Mouse (Mus musculus): ENCODE measurements around the gene 1810046K07Rik. TPM values are rescaled to one million over a fixed set of nuclear protein-coding genes. Genes with fewer than 3 reads are reported as not detected.

1810046K07Rik gene
- polyA plus RNA-seq, 1 experiment: not detected

DNA sequence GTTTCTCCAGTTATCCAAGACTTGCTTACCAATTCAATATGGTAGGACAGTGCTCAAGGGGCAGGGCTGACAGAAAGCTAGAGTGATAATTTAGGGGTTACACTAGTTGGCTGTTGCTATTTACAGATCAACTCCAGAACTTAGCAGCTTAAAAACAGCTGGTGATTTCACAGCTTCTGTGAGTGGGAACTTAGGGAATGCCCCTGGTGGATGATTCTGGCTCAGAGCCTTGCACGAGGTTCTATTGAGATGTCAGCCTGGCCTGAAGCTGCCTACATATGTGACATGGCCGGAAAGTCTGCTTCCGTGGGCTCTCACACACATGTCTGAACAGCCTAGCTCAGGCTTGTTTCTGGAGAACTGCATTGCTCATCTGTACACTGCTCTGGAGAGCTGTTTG lies 24.8 kb upstream of the 1810046K07Rik start:
- H3K4me3 ChIP-seq: no peak overlapping the region

DNA sequence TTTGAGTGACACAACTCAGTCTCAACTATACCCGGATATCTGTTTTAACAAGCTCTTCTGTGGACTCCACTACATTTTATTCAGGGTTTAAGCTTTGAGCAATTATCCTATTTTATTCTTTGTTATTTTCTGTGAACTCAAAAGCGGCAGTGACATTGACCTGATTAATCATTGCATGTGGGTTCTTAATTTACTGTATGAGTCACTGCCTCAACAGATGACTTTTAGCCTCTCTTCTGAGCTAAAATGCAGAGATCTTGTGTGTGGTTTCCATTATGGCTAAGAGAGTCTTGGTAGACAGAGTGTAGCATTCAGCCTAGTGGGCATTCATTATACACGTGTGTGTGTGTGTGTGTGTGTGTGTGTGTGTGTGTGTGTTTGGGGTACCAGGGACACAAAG lies 24.2 kb upstream of the 1810046K07Rik start:
- Histone ChIP-seq H3ac (ENCODE audit: control insufficient read depth, insufficient read length) (no peak overlapping the region), H3K79me2 (ENCODE audit: control insufficient read depth, insufficient read depth) (no peaks in the 10 kb centered on the region), H3K27me3 (ENCODE audit: control insufficient read depth, insufficient read depth, insufficient read length) (peaks cover 15% of the 10 kb centered on the region), H3K4me2 (ENCODE audit: low read depth) (no peak overlapping the region), H3K36me3 (ENCODE audit: control insufficient read depth, insufficient read depth) (no peaks in the 10 kb centered on the region), H3K4me3 (no peak overlapping the region)
- TF ChIP-seq MAX (IDR thresholded peaks at IDR 0.05; ENCODE audit: low read depth): no peak
- no peak for TF ChIP-seq SRF (IDR thresholded peaks at IDR 0.05; ENCODE audit: control insufficient read depth, insufficient read length, low read depth)
- TF ChIP-seq REST (IDR thresholded peaks at IDR 0.05; ENCODE audit: insufficient read depth, insufficient read length): no peak
- TF ChIP-seq POLR2A (IDR thresholded peaks at IDR 0.05; ENCODE audit: insufficient read length, low read depth): no peak
- no peak for TF ChIP-seq E2F4 (IDR thresholded peaks at IDR 0.05; ENCODE audit: insufficient read depth)
- no peak for TF ChIP-seq POLR2AphosphoS2 (IDR thresholded peaks at IDR 0.05; ENCODE audit: insufficient read length, low read depth)
- TF ChIP-seq MYOG (IDR thresholded peaks at IDR 0.05; ENCODE audit: control insufficient read depth in 1 of 3, insufficient read depth in 1 of 3, insufficient read length in 2 of 3, low read depth in 2 of 3): no peak
- TF ChIP-seq MYOD1 (IDR thresholded peaks at IDR 0.05; ENCODE audit: control insufficient read depth in 1 of 3, insufficient read length in 2 of 3, low read depth in 2 of 3): no peak
- TF ChIP-seq CEBPB (IDR thresholded peaks at IDR 0.05; ENCODE audit: insufficient read depth, poor library complexity, severe bottlenecking): no peak
- no peak for TF ChIP-seq USF1 (IDR thresholded peaks at IDR 0.05; ENCODE audit: low read depth)
- no peak for TF ChIP-seq TCF12 (IDR thresholded peaks at IDR 0.05; ENCODE audit: insufficient read depth, poor library complexity, severe bottlenecking)
- TF ChIP-seq TCF3 (IDR thresholded peaks at IDR 0.05; ENCODE audit: insufficient read length, low read depth): no peak

More for the DNA sequence above, 24.8 kb upstream of the 1810046K07Rik start:
- Histone ChIP-seq H3K36me3 (ENCODE audit: control insufficient read depth, insufficient read depth) (no peaks in the 10 kb centered on the region), H3K27me3 (ENCODE audit: control insufficient read depth, insufficient read depth, insufficient read length) (peaks cover 15% of the 10 kb centered on the region), H3K4me2 (ENCODE audit: low read depth) (no peak overlapping the region), H3K79me2 (ENCODE audit: control insufficient read depth, insufficient read depth) (no peaks in the 10 kb centered on the region), H3ac (ENCODE audit: control insufficient read depth, insufficient read length) (no peak overlapping the region)
- TF ChIP-seq MYOD1 (IDR thresholded peaks at IDR 0.05; ENCODE audit: control insufficient read depth in 1 of 3, insufficient read length in 2 of 3, low read depth in 2 of 3) (no peak), TCF3 (IDR thresholded peaks at IDR 0.05; ENCODE audit: insufficient read length, low read depth) (no peak), MAX (IDR thresholded peaks at IDR 0.05; ENCODE audit: low read depth) (no peak), SRF (IDR thresholded peaks at IDR 0.05; ENCODE audit: control insufficient read depth, insufficient read length, low read depth) (no peak), POLR2AphosphoS2 (IDR thresholded peaks at IDR 0.05; ENCODE audit: insufficient read length, low read depth) (no peak), POLR2A (IDR thresholded peaks at IDR 0.05; ENCODE audit: insufficient read length, low read depth) (no peak), E2F4 (IDR thresholded peaks at IDR 0.05; ENCODE audit: insufficient read depth) (no peak), CEBPB (IDR thresholded peaks at IDR 0.05; ENCODE audit: insufficient read depth, poor library complexity, severe bottlenecking) (no peak), TCF12 (IDR thresholded peaks at IDR 0.05; ENCODE audit: insufficient read depth, poor library complexity, severe bottlenecking) (no peak), MYOG (IDR thresholded peaks at IDR 0.05; ENCODE audit: control insufficient read depth in 1 of 3, insufficient read depth in 1 of 3, insufficient read length in 2 of 3, low read depth in 2 of 3) (no peak), REST (IDR thresholded peaks at IDR 0.05; ENCODE audit: insufficient read depth, insufficient read length) (no peak), USF1 (IDR thresholded peaks at IDR 0.05; ENCODE audit: low read depth) (no peak)

DNA sequence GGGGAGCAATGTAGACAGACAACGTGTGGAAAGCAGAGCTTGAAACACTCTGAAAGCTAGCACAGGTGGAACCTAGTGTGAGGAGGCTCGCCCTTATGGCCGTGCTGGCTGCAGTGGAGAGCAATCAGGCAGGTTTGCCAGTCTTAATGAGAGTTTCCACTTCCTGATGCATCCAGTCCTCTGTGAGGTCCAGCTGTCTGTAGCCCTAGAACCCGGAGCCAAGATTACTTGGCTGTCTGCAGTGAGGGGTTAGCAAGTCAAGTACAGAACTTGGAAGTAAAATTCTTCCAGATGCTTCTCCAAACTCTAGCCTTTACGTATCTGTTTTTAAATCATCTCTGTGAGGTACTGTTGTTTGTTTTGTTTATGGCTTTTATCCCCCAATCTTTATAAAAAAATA lies 20.7 kb upstream of the 1810046K07Rik start:
- no peaks in the 10 kb centered on the region for H3K79me2 ChIP-seq (ENCODE audit: control insufficient read depth, insufficient read depth)
- peaks cover 6% of the 10 kb centered on the region for H3K27me3 ChIP-seq (ENCODE audit: control insufficient read depth, insufficient read depth, insufficient read length)
- no peak overlapping the region for H3K4me2 ChIP-seq (ENCODE audit: low read depth)
- H3ac ChIP-seq (ENCODE audit: control insufficient read depth, insufficient read length): no peak overlapping the region
- no peak for TF ChIP-seq POLR2A (IDR thresholded peaks at IDR 0.05; ENCODE audit: insufficient read length, low read depth)
- TF ChIP-seq TCF12 (IDR thresholded peaks at IDR 0.05; ENCODE audit: insufficient read depth, poor library complexity, severe bottlenecking): no peak
- no peak for TF ChIP-seq MYOD1 (IDR thresholded peaks at IDR 0.05; ENCODE audit: control insufficient read depth in 1 of 3, insufficient read length in 2 of 3, low read depth in 2 of 3)
- no peak for TF ChIP-seq CEBPB (IDR thresholded peaks at IDR 0.05; ENCODE audit: insufficient read depth, poor library complexity, severe bottlenecking)
- TF ChIP-seq POLR2AphosphoS2 (IDR thresholded peaks at IDR 0.05; ENCODE audit: insufficient read length, low read depth): no peak
- TF ChIP-seq REST (IDR thresholded peaks at IDR 0.05; ENCODE audit: insufficient read depth, insufficient read length): no peak
- TF ChIP-seq USF1 (IDR thresholded peaks at IDR 0.05; ENCODE audit: low read depth): no peak
- no peak for TF ChIP-seq MAX (IDR thresholded peaks at IDR 0.05; ENCODE audit: low read depth)
- no peak for TF ChIP-seq SRF (IDR thresholded peaks at IDR 0.05; ENCODE audit: control insufficient read depth, insufficient read length, low read depth)
- TF ChIP-seq E2F4 (IDR thresholded peaks at IDR 0.05; ENCODE audit: insufficient read depth): no peak
- TF ChIP-seq MYOG (IDR thresholded peaks at IDR 0.05; ENCODE audit: control insufficient read depth in 1 of 3, insufficient read depth in 1 of 3, insufficient read length in 2 of 3, low read depth in 2 of 3): no peak
- TF ChIP-seq TCF3 (IDR thresholded peaks at IDR 0.05; ENCODE audit: insufficient read length, low read depth): no peak
- H3K4me3 ChIP-seq: no peak overlapping the region
- H3K36me3 ChIP-seq (ENCODE audit: control insufficient read depth, insufficient read depth): no peaks in the 10 kb centered on the region

DNA sequence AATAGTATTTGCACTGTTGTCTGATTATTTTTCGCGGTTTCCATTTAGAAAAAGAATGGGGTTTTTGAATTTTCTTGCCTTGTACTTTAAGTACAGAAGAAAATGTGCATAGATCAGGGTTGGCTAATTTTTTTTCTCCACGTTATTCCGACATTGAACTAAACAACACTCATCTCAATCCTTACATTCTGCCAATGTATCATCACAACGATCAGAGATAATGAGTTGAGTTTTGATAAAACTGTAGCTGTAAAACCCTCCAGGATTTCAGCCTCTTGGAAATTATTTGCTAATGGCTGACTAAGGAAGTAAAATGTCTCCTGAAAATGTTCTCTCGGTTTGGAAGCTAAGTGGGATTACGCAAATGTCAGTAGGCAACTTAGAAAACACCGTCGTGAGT lies 17.1 kb upstream of the 1810046K07Rik start:
- no peak overlapping the region for H3ac ChIP-seq (ENCODE audit: control insufficient read depth, insufficient read length)
- no peak for TF ChIP-seq TCF3 (IDR thresholded peaks at IDR 0.05; ENCODE audit: insufficient read length, low read depth)
- no peak overlapping the region for H3K4me3 ChIP-seq
- no peak overlapping the region for H3K4me2 ChIP-seq (ENCODE audit: low read depth)
- H3K36me3 ChIP-seq (ENCODE audit: control insufficient read depth, insufficient read depth): no peaks in the 10 kb centered on the region
- peaks cover 12% of the 10 kb centered on the region for H3K27me3 ChIP-seq (ENCODE audit: control insufficient read depth, insufficient read depth, insufficient read length)
- H3K79me2 ChIP-seq (ENCODE audit: control insufficient read depth, insufficient read depth): no peaks in the 10 kb centered on the region
